Mouse (Mus musculus): ENCODE results near the gene Focad.

- TF ChIP-seq MYOD1 (IDR thresholded peaks at IDR 0.05; ENCODE audit: control insufficient read depth, insufficient read length, low read depth) (no peak), MYOG (IDR thresholded peaks at IDR 0.05; ENCODE audit: control insufficient read depth, extremely low read depth, insufficient read length) (no peak), CTCF (IDR thresholded peaks at IDR 0.05; ENCODE audit: control insufficient read depth, insufficient read depth, insufficient read length) (no peak), MAX (IDR thresholded peaks at IDR 0.05) (no peak), CEBPB (IDR thresholded peaks at IDR 0.05; ENCODE audit: low read depth) (no peak)
Measured at GRCm38 (mm10) chr4:88155490-88156160, 61.2 kb downstream of the Focad start.
